Mouse (Mus musculus) midbrain, embryonic 16.5 days (tissue): Measurements from ENCODE around the gene Tmem235. TPM values are rescaled to one million over a fixed set of nuclear protein-coding genes. Genes with fewer than 3 reads are reported as not detected.

ENCODE experiments used
- ATAC-seq: fragments of 200-750 bp; cut with Nextera tagmentation; 2 replicates; pipeline ENCODE4 v1.8.0; 2017; ENCODE audit warnings: moderate TSS enrichment
- H3K27ac ChIP-seq: fragments of 300-500 bp; sonication (generic); 2 replicates; pipeline ENCODE4 v1.5.1; 2014; ENCODE audit warnings: mild to moderate bottlenecking, low read length, mixed read lengths
- H3K27me3 ChIP-seq: fragments of 300-500 bp; sonication (generic); 2 replicates; pipeline ENCODE4 v1.6.1; 2014; ENCODE audit warnings: low read depth, low read length, mixed read lengths; ENCODE audit not compliant: control insufficient read depth, insufficient read depth
- H3K36me3 ChIP-seq: fragments of 300-500 bp; sonication (generic); 2 replicates; pipeline ENCODE4 v1.6.1; 2014; ENCODE audit warnings: mild to moderate bottlenecking, low read length, moderate library complexity, mixed read lengths; ENCODE audit not compliant: control insufficient read depth, insufficient read depth
- H3K4me1 ChIP-seq: fragments of 300-500 bp; sonication (generic); 2 replicates; pipeline ENCODE4 v1.6.1; 2014; ENCODE audit warnings: mild to moderate bottlenecking, low read length, mixed read lengths; ENCODE audit not compliant: control insufficient read depth, insufficient read depth
- H3K4me2 ChIP-seq: fragments of 300-500 bp; sonication (generic); 2 replicates; pipeline ENCODE4 v1.6.1; 2014; ENCODE audit warnings: mild to moderate bottlenecking, low read length, mixed read lengths
- H3K4me3 ChIP-seq: fragments of 300-500 bp; sonication (generic); 2 replicates; pipeline ENCODE4 v1.5.1; 2014; ENCODE audit warnings: low read depth, mild to moderate bottlenecking, low read length, moderate library complexity, mixed read lengths
- H3K9ac ChIP-seq: fragments of 300-500 bp; sonication (generic); 2 replicates; pipeline ENCODE4 v1.6.1; 2014; ENCODE audit warnings: low read depth, low read length, mixed read lengths
- H3K9me3 ChIP-seq: fragments of 300-500 bp; sonication (generic); replicated peaks from 2 replicates; pipeline ENCODE4 v1.6.1; 2014; ENCODE audit warnings: mild to moderate bottlenecking, low read length, mixed read lengths; ENCODE audit not compliant: control insufficient read depth, poor library complexity, severe bottlenecking
- WGBS: fragments of 180-500 bp; shearing (Covaris S2); extraction: QIAGEN DNeasy Blood & Tissue Kit; methylation state at CpG from one replicate; pipeline ENCODE4 v1.1.7; 2014; 5-methylcytosine and 5-hydroxymethylcytosine counted together
- polyA plus RNA-seq: library from polyadenylated mRNA; unstranded; fragments of >200 nt; fragmentation: Nextera tagmentation; extraction: Ambion mirVana; gene quantifications from 2 replicates; pipeline ENCODE4 v1.2.1, GENCODE M21; 2015

Tmem235 gene
- polyA plus RNA-seq, 1 experiment from 2014 or later = not detected

GRCm38 (mm10) chr11:117823411-117823810 lies 37.1 kb upstream of the Tmem235 start:
- Histone ChIP-seq H3K9ac (no peak overlapping the region), H3K27me3 (no peaks in the 10 kb centered on the region), H3K4me3 (no peak overlapping the region), H3K9me3 (no peaks in the 10 kb centered on the region), H3K27ac (no peak overlapping the region), H3K36me3 (no peaks in the 10 kb centered on the region), H3K4me1 (peaks cover 23% of the 10 kb centered on the region), H3K4me2 (no peak overlapping the region)
- ATAC-seq = no peak
- WGBS = 94% methylated on average over 6 of the region's 6 CpGs

- peak; percentile 76 for ATAC-seq
- no peaks in the 10 kb centered on the region for H3K9me3 ChIP-seq
- no peaks in the 10 kb centered on the region for H3K36me3 ChIP-seq
- H3K9ac ChIP-seq = no peak overlapping the region
- 17% methylated on average over 23 of the region's 23 CpGs for WGBS
- H3K4me3 ChIP-seq = peak overlapping the region; percentile 15; the same call in 1 of the 2 replicates
- no peaks in the 10 kb centered on the region for H3K27me3 ChIP-seq
- H3K27ac ChIP-seq = no peak overlapping the region
- peak overlapping the region; percentile 79 for H3K4me2 ChIP-seq
- H3K4me1 ChIP-seq = peaks cover 19% of the 10 kb centered on the region
Measured at GRCm38 (mm10) chr11:117824060-117824969, 36.2 kb upstream of the Tmem235 start.

- H3K27ac ChIP-seq = peak within 1 kb of the TSS; percentile 38; the same call in 1 of the 2 replicates
- H3K9ac ChIP-seq = peak within 1 kb of the TSS; percentile 62
- H3K9me3 ChIP-seq = no peaks in the 10 kb centered on the region
- no peaks in the 10 kb centered on the region for H3K36me3 ChIP-seq
- peak; percentile 40; the same call in 1 of the 2 replicates for ATAC-seq
- peak within 1 kb of the TSS; percentile 39 for H3K4me3 ChIP-seq
- no peaks in the 10 kb centered on the region for H3K27me3 ChIP-seq
- H3K4me1 ChIP-seq = peaks cover 19% of the 10 kb centered on the region
- H3K4me2 ChIP-seq = peak within 1 kb of the TSS; percentile 79
- WGBS = under 1% methylated on average over 34 of the region's 34 CpGs
Measured at GRCm38 (mm10) chr11:117825333-117826101, 35.0 kb upstream of the Tmem235 start, which contains the start of the genes Afmid and Tk1. Gene Afmid, plus strand, starts transcription at chr11:117825924. Gene Tk1, minus strand, starts transcription at chr11:117826092.

GRCm38 (mm10) chr11:117826164-117826563 lies 34.4 kb upstream of the Tmem235 start:
- 6% methylated on average over 5 of the region's 5 CpGs for WGBS
- H3K4me1 ChIP-seq = peaks cover 19% of the 10 kb centered on the region

GRCm38 (mm10) chr11:117826916-117827315 lies 33.6 kb upstream of the Tmem235 start:
- Histone ChIP-seq H3K4me3 (no peak overlapping the region), H3K9ac (no peak overlapping the region), H3K4me2 (no peak overlapping the region), H3K27me3 (no peaks in the 10 kb centered on the region), H3K9me3 (no peaks in the 10 kb centered on the region), H3K4me1 (peaks cover 19% of the 10 kb centered on the region), H3K27ac (no peak overlapping the region), H3K36me3 (no peaks in the 10 kb centered on the region)
- ATAC-seq = no peak
- 73% methylated on average over 8 of the region's 8 CpGs for WGBS

More at GRCm38 (mm10) chr11:117826164-117826563, 34.4 kb upstream of the Tmem235 start:
- Histone ChIP-seq H3K9me3 (no peaks in the 10 kb centered on the region), H3K4me3 (peak overlapping the region; percentile 39), H3K4me2 (peak overlapping the region; percentile 79), H3K27me3 (no peaks in the 10 kb centered on the region), H3K36me3 (no peaks in the 10 kb centered on the region), H3K27ac (peak overlapping the region; percentile 38; the same call in 1 of the 2 replicates), H3K9ac (peak overlapping the region; percentile 62)
- peak; percentile 36; the same call in 1 of the 2 replicates for ATAC-seq

GRCm38 (mm10) chr11:117827386-117827785 lies 33.2 kb upstream of the Tmem235 start:
- Histone ChIP-seq H3K36me3 (no peaks in the 10 kb centered on the region), H3K27me3 (no peaks in the 10 kb centered on the region), H3K4me3 (no peak overlapping the region), H3K4me2 (no peak overlapping the region), H3K9me3 (no peaks in the 10 kb centered on the region), H3K4me1 (peaks cover 21% of the 10 kb centered on the region), H3K9ac (no peak overlapping the region), H3K27ac (no peak overlapping the region)
- ATAC-seq = no peak
- 78% methylated on average over 3 of the region's 3 CpGs for WGBS

- Histone ChIP-seq H3K4me2 (no peak overlapping the region), H3K9me3 (no peaks in the 10 kb centered on the region), H3K27ac (no peak overlapping the region), H3K4me3 (no peak overlapping the region), H3K4me1 (peaks cover 21% of the 10 kb centered on the region), H3K36me3 (no peaks in the 10 kb centered on the region), H3K9ac (no peak overlapping the region), H3K27me3 (no peaks in the 10 kb centered on the region)
- WGBS = 81% methylated on average over 18 of the region's 18 CpGs
- ATAC-seq = no peak
Measured at GRCm38 (mm10) chr11:117828149-117828887, 32.2 kb upstream of the Tmem235 start.

- H3K9me3 ChIP-seq = no peaks in the 10 kb centered on the region
- H3K9ac ChIP-seq = no peak overlapping the region
- 0 out of 2 replicates have a peak overlapping the region, but pooled peaks have one; percentile 23 for H3K27ac ChIP-seq
- no peak for ATAC-seq
- H3K36me3 ChIP-seq = no peaks in the 10 kb centered on the region
- H3K4me2 ChIP-seq = no peak overlapping the region
- WGBS = 50% methylated on average over 9 of the region's 9 CpGs
- no peaks in the 10 kb centered on the region for H3K27me3 ChIP-seq
- peaks cover 21% of the 10 kb centered on the region for H3K4me1 ChIP-seq
- no peak overlapping the region for H3K4me3 ChIP-seq
Measured at GRCm38 (mm10) chr11:117828888-117829604, 31.5 kb upstream of the Tmem235 start.
